Mouse (Mus musculus) testis, adult 2 months (tissue): ENCODE measurements around the gene Ntn1.

Experiments used
- CTCF ChIP-seq: fragments of 200-500 bp; IDR thresholded peaks from 2 replicates; pipeline ENCODE4 v1.5.1; 2012; ENCODE audit warnings: low read depth, mild to moderate bottlenecking, inconsistent platforms, low read length, moderate library complexity; ENCODE audit not compliant: control insufficient read depth, insufficient read depth, insufficient replicate concordance
- POLR2A ChIP-seq: fragments of 200-500 bp; IDR thresholded peaks from 2 replicates; pipeline ENCODE4 v1.6.1; 2012; ENCODE audit warnings: low read depth, mild to moderate bottlenecking, inconsistent platforms, low read length, moderate library complexity; ENCODE audit not compliant: control insufficient read depth

DNA sequence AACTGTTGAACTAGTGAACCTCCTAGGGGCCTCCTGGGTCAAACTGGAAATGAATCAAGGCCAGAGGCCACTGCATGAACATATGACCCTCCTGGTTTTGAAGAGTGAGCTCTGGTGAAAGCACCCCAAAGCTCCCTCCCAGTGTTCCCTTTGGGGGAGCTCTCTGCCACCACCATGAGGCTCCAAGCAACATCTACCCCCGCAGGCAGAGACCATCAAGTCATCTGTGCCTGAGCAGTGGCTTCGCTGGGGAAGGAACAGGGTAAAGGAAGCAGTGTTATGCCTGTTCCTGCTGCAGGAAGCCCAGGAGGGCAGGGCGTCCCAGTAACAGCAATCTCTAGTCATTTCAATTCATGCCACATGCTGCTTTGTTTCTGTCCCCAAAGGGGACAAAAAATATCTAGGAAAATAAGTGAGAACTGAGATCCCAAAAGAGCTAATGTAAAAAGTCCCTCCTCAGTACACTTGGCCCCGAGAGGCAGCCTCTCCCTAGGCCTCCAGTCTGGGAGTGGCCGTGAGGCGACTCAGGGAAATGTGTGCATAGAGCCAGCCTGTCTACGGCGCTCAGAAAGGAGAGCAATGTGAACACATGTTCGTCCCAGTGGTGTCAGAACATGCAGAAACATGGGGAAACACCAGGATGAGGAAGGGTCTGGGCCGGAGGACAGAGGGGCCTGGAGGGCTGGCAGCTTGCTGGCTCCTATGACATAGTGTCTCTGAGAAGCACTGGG lies 139.3 kb downstream of the Ntn1 start:
- no peak for TF ChIP-seq CTCF
- no peak for TF ChIP-seq POLR2A
